Mouse (Mus musculus): Measurements from ENCODE around the gene Car5a. TPM values are rescaled to one million over a fixed set of nuclear protein-coding genes. Genes with fewer than 3 reads are reported as not detected.

Car5a gene
- polyA plus RNA-seq, 1 experiment from 2014 or later, result 0.51 TPM

DNA sequence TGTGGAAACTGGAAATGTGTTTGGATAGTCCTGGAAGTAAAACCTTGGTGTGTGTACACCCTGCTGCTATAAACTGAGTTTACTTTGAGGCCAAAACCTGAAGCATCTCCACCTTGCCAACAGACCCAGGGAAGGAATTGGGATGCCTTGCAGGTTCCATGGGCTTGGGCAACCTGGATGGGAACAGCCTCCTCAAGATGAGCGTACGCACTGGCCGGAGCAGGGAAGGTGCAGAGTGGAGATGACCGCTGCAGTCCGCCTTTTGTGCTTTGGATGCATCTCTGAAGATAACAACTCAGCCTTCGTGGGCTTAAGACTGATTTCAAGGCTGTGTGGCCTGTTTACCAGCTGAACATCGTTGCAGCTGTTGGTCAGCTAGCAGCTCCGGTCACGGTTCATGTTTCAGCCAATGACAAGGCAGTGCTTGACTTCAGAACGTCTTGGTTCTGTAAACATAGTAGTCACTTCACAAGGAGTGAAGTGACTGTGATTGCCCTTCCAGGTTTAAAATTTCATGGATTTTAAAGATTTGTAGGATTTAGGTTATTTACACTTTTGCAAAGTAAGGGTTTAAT, 10.4 kb upstream of the Car5a start:
- no peaks in the 10 kb centered on the region for H3K9me3 ChIP-seq
- H3K36me3 ChIP-seq, result peaks cover 39% of the 10 kb centered on the region
- H3K4me1 ChIP-seq (replicated peaks), result peaks cover 30% of the 10 kb centered on the region
- H3K4me3 ChIP-seq (replicated peaks), result no peak overlapping the region
- ATAC-seq (ENCODE audit: insufficient number of reproducible peaks, insufficient read depth, low FRiP score, low TSS enrichment, low read depth), result no peak
- H3K27me3 ChIP-seq, result no peaks in the 10 kb centered on the region
- H3K9ac ChIP-seq (replicated peaks), result no peak overlapping the region
- WGBS, result 74% methylated on average over 10 of the region's 10 CpGs
- H3K4me2 ChIP-seq, result no peak overlapping the region
- H3K27ac ChIP-seq, result peak overlapping the region; percentile 50; the same call in 1 of the 2 replicates

DNA sequence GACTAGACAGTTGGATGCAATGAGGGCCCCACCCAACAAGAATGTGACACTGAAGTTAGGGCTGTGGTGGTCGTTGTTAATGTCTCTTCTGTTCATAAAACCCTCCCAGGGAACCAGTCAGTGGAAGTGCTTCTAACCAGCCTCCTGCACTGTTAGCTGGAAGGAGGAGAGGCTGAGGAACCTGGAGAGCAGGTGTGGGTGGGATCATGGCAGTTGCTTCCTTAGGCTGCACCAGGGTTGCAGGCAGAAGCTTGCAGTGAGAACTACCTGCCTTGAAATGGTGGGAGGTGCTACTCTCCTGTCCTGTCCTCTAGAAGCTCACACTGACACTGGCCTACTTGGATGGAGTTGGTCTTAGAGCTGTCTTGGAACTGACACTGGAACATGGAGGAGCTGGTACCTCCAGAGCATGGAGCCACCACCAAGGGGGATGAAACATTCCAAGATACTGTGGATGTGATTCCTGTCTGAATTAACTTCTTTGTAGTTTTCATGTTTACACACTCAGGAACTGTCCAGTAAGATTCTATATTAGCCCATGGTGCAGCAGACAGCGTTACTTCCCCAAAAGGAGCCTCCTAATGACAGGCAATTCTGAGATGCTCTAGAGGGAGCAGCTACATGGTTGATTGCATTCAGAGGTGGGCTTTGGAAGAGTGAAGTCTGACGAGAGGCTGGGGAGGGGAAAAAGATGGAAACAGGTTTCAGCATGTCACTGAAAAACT, 9.3 kb upstream of the Car5a start:
- peaks cover 39% of the 10 kb centered on the region for H3K36me3 ChIP-seq
- H3K27ac ChIP-seq, result 0 out of 2 replicates have a peak overlapping the region, but pooled peaks have one; percentile 50
- H3K4me2 ChIP-seq, result no peak overlapping the region
- H3K4me3 ChIP-seq (replicated peaks), result no peak overlapping the region
- WGBS, result 61% methylated on average over 3 of the region's 3 CpGs
- no peak overlapping the region for H3K9ac ChIP-seq (replicated peaks)
- ATAC-seq (ENCODE audit: insufficient number of reproducible peaks, insufficient read depth, low FRiP score, low TSS enrichment, low read depth), result no peak
- H3K9me3 ChIP-seq, result no peaks in the 10 kb centered on the region
- no peaks in the 10 kb centered on the region for H3K27me3 ChIP-seq
- peaks cover 32% of the 10 kb centered on the region for H3K4me1 ChIP-seq (replicated peaks)

DNA sequence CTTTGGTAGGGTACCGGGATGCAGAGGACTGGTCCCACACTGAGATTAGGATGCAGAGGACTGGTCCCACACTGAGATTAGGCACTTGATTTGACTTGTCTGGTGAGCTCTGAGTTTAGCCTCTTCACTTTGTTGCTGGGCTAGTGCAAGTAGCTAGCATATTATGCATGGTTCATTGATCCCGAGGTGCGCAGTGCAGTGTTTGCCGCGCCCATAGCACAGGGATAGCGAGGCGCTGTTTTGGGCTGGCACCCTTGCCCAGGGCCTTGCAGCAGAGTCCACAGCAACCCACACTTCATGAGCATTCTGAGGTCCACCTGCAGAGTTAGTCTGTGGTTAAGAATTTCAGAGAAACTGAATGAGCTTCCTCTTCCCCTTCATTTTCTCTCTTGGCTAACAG, 8.1 kb upstream of the Car5a start:
- Histone ChIP-seq H3K4me2 (peak overlapping the region; percentile 81; the same call in 1 of the 2 replicates), H3K27me3 (no peaks in the 10 kb centered on the region), H3K4me3 (replicated peaks) (no peak overlapping the region), H3K9ac (replicated peaks) (no peak overlapping the region), H3K4me1 (replicated peaks) (peaks cover 42% of the 10 kb centered on the region), H3K27ac (no peak overlapping the region; the same call in 1 of the 2 replicates), H3K9me3 (no peaks in the 10 kb centered on the region), H3K36me3 (peaks cover 39% of the 10 kb centered on the region)
- ATAC-seq (ENCODE audit: insufficient number of reproducible peaks, insufficient read depth, low FRiP score, low TSS enrichment, low read depth), result no peak
- WGBS, result 90% methylated on average over 7 of the region's 7 CpGs

DNA sequence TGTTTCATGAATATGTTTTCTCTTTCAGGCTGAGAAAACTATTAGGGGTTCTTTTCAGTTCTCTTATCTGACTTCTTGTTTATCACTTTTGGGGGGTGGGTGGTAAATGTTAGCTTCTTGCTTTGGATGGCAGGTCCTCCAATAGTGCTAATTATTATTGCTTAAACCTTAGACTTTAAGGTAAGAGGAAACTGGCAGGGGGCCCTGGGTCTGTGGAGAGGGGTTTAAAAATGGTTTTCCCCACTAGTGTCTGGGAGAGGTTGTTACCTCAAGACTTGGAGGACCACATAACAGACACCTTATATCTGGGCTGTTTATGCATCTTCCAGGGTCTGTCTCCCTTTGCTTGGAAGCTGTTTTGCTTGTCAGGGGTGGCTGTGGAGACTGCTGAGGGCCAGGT, 7.4 kb upstream of the Car5a start:
- H3K4me1 ChIP-seq (replicated peaks), result peaks cover 48% of the 10 kb centered on the region
- H3K9ac ChIP-seq (replicated peaks), result no peak overlapping the region
- ATAC-seq (ENCODE audit: insufficient number of reproducible peaks, insufficient read depth, low FRiP score, low TSS enrichment, low read depth), result no peak
- H3K27me3 ChIP-seq, result no peaks in the 10 kb centered on the region
- peaks cover 39% of the 10 kb centered on the region for H3K36me3 ChIP-seq
- H3K9me3 ChIP-seq, result no peaks in the 10 kb centered on the region
- H3K27ac ChIP-seq, result no peak overlapping the region
- peak overlapping the region; percentile 81 for H3K4me2 ChIP-seq
- H3K4me3 ChIP-seq (replicated peaks), result peak overlapping the region; percentile 95; the same call in 1 of the 2 replicates

DNA sequence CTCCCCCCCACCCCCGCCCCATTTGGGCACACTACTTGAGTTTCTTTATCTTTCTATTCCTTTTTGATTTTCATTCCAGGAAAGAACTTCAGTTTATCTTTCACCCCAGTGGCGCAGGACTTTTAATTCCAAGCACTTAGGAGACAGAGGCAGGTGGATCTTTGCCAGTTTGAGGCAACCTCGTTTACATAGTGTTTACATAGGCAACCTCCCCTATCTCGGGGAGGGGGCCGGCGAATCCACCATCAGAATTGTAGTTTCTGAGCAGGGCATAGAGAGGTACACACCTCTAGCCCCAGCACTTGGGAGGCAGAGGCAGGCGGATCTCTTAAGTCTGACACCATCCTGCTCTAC, 6.9 kb upstream of the Car5a start:
- H3K4me1 ChIP-seq (replicated peaks), result peaks cover 53% of the 10 kb centered on the region
- no peaks in the 10 kb centered on the region for H3K9me3 ChIP-seq
- H3K4me2 ChIP-seq, result peak overlapping the region; percentile 81
- H3K36me3 ChIP-seq, result peaks cover 39% of the 10 kb centered on the region
- peak overlapping the region; percentile 98 for H3K9ac ChIP-seq (replicated peaks)
- ATAC-seq (ENCODE audit: insufficient number of reproducible peaks, insufficient read depth, low FRiP score, low TSS enrichment, low read depth), result no peak
- no peak overlapping the region for H3K27ac ChIP-seq
- 37% methylated on average over 7 of the region's 7 CpGs for WGBS
- H3K27me3 ChIP-seq, result no peaks in the 10 kb centered on the region
- peak overlapping the region; percentile 95 for H3K4me3 ChIP-seq (replicated peaks)

DNA sequence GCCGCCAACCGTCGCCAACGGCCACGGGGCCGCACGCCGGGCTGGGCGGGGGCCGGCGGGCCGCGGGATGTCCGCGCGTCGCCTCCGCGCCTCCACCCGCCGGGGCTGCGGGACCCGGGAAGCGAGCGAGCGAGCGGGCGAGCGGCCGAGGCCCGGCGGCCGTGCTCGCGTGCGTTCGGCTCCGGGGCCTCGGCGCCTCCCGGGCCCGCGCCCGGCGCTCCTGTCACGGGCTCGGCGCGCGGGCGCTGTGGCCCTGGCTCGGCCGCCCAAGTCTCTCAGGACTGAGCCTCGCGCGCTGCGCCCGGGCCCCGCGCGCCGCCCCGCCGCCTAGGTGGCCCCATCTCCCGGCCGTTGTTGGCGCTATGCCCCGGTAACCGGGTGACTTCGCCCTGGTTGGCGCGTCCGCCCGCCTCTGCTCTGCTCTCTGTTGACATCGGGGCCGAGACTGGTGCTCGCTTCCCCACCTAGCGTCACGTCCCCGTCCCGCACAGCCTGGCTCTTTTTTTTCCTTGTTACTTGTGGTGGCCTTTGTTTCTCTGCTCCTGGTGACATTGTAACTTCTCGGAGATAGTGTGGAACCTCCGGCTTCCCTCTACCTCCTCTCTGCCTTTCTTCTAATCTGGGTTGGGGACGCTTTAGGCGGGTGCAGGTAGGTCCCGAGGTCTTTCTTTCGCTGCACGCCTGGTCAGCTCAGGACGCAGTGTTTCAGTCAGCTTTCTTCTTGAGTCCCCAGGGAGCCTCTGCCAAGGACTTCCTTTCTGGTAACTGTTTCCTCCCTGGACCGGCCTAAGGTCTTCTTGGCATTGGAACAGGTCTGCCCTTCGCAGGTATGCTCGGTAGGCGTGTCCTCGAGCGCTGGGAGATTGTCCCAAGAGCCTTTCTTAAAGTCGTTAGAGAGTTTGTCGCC, 6.3 kb upstream of the Car5a start:
- Histone ChIP-seq H3K36me3 (peaks cover 34% of the 10 kb centered on the region), H3K4me1 (replicated peaks) (peaks cover 55% of the 10 kb centered on the region)
- ATAC-seq (ENCODE audit: insufficient number of reproducible peaks, insufficient read depth, low FRiP score, low TSS enrichment, low read depth), result no peak

DNA sequence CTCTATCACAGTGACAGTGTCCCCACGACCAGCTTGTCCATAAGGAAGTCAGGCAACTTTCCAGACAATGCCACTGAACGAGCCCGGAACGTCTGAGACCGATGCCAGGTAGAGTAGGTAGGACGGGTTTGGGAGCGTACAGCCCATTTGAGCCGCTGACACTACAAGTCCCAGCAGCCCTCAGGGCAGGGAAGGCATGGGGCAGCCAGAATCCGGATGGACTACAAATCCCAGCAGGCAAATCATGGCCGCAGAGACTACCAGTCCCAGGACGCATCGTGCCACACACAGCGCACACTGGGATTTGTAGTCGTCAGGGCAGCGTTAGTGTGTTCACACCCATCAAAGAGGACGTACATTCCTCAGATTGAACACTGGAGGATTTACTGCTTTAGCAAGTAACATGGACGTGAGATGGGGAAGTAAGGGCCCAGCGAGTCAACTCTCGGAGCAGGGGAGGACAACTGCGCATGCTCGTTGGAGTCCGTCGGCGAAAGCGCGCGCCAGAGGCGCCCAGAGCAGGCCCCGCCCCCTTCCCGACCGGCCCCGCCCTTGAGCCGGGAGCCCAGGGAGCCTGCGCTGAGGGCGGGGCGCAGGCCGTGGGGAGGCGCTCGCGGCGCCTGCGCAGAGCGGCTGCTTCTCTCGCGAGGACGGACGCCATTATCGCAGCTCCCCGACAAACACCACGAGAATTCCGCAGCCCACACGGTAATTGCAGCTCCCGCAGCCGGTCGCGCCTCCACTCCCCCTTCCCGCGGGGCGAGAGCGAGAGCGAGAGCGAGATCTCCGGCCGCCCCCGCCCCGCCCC, 5.4 kb upstream of the Car5a start:
- peak; percentile 95 for ATAC-seq (ENCODE audit: insufficient number of reproducible peaks, insufficient read depth, low FRiP score, low TSS enrichment, low read depth)
- H3K4me1 ChIP-seq (replicated peaks), result peaks cover 55% of the 10 kb centered on the region
- H3K9ac ChIP-seq (replicated peaks), result peak overlapping the region; percentile 98
- H3K36me3 ChIP-seq, result peaks cover 26% of the 10 kb centered on the region
- H3K9me3 ChIP-seq, result no peaks in the 10 kb centered on the region
- H3K27ac ChIP-seq, result peak overlapping the region; percentile 91
- under 1% methylated on average over 65 of the region's 66 CpGs for WGBS
- no peaks in the 10 kb centered on the region for H3K27me3 ChIP-seq
- peak overlapping the region; percentile 81 for H3K4me2 ChIP-seq
- peak overlapping the region; percentile 95 for H3K4me3 ChIP-seq (replicated peaks)

More for the DNA sequence above, 6.3 kb upstream of the Car5a start:
- peak overlapping the region; percentile 81 for H3K4me2 ChIP-seq
- no peaks in the 10 kb centered on the region for H3K27me3 ChIP-seq
- peak overlapping the region; percentile 91 for H3K27ac ChIP-seq
- H3K9ac ChIP-seq (replicated peaks), result peak overlapping the region; percentile 98
- H3K4me3 ChIP-seq (replicated peaks), result peak overlapping the region; percentile 95
- under 1% methylated on average over 94 of the region's 97 CpGs for WGBS
- H3K9me3 ChIP-seq, result no peaks in the 10 kb centered on the region

DNA sequence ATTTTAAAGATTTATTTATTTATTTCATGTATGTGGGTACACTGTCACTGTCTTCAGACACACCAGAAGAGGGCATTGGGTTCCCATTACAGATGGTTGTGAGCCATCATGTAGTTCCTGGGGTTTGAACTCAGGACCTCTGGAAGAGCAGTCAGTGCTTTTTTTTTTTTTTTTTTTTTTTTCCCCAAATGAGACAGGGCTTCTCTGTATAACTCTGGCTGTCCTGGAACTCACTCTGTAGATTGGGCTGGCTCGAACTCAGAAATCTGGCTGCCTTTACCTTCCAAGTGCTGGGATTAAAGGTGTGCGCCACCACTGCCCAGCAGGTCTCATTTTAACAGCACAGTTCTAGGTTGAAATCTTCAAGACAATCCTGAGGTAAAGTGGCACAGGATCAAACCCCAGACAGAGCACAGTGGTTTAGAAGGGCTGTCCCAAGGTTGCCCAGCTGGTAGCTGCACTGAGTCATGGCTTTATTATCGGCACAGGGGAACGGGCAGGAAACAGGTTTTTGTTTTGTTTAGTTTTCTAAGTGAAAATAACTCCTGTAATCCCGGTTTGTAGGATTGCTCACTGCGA, 4.6 kb upstream of the Car5a start, which contains the start of gene Banp:
TSS of gene Banp (plus strand) at position 529 of the 579 bp plus-strand sequence.
- Histone ChIP-seq H3K4me1 (replicated peaks) (peaks cover 48% of the 10 kb centered on the region), H3K27ac (peak within 1 kb of the TSS; percentile 95), H3K27me3 (no peaks in the 10 kb centered on the region; the same call in 1 of the 2 replicates), H3K4me2 (peak within 1 kb of the TSS; percentile 81), H3K9me3 (no peaks in the 10 kb centered on the region), H3K4me3 (replicated peaks) (peak within 1 kb of the TSS; percentile 95), H3K9ac (replicated peaks) (peak within 1 kb of the TSS; percentile 98), H3K36me3 (peaks cover 18% of the 10 kb centered on the region)
- 63% methylated on average over 6 of the region's 6 CpGs for WGBS
- no peak for ATAC-seq (ENCODE audit: insufficient number of reproducible peaks, insufficient read depth, low FRiP score, low TSS enrichment, low read depth)

DNA sequence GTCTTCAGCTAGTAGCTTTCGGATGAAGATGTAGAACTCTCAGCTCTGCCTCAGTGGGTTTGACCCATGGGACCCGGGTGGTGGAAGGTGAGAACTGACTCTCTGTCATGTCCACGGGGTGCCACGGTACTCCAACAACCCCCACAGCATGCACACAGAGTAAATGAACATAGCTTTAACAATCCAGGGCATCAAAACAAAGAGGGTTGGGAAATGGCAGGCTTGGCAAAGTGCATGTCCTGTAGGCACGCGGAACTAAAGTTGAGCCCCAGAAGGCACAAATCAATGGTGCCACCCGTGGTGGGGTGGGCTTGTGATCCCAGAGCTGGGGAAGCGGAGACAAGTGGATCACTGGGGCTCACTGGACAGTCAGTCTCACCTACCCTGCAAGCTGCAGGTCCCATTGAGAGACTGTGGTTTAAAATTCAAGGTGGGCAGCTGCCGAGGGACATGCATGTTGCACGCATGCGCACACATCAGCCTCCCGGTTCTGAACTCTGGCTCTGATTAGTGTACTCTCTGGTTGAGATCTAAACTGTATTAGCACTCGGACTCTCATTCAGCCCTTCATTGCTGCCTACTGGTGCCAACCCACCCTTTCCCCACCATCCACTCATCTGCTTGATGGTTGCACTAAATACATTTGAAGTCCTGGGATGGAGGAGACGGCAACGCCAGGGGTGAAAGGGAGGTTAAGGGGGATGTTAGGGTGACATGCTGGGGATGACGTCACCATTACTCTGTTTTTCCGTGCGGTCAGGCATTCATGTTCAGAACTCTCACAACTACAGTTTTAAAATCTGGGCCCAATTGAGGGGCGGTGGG, 3.8 kb upstream of the Car5a start:
- no peaks in the 10 kb centered on the region; the same call in 1 of the 2 replicates for H3K27me3 ChIP-seq
- H3K4me1 ChIP-seq (replicated peaks), result peaks cover 44% of the 10 kb centered on the region
- peak overlapping the region; percentile 95 for H3K27ac ChIP-seq
- peak overlapping the region; percentile 57; the same call in 1 of the 2 replicates for H3K9ac ChIP-seq (replicated peaks)
- H3K9me3 ChIP-seq, result no peaks in the 10 kb centered on the region
- H3K4me3 ChIP-seq (replicated peaks), result peak overlapping the region; percentile 40
- H3K36me3 ChIP-seq, result peaks cover 10% of the 10 kb centered on the region
- 60% methylated on average over 19 of the region's 19 CpGs for WGBS
- H3K4me2 ChIP-seq, result peak overlapping the region; percentile 70
- no peak for ATAC-seq (ENCODE audit: insufficient number of reproducible peaks, insufficient read depth, low FRiP score, low TSS enrichment, low read depth)

Measured in limb, embryonic 12.5 days (tissue).